Mouse (Mus musculus): ENCODE measurements around the gene Atox1.

Gene Atox1

DNA sequence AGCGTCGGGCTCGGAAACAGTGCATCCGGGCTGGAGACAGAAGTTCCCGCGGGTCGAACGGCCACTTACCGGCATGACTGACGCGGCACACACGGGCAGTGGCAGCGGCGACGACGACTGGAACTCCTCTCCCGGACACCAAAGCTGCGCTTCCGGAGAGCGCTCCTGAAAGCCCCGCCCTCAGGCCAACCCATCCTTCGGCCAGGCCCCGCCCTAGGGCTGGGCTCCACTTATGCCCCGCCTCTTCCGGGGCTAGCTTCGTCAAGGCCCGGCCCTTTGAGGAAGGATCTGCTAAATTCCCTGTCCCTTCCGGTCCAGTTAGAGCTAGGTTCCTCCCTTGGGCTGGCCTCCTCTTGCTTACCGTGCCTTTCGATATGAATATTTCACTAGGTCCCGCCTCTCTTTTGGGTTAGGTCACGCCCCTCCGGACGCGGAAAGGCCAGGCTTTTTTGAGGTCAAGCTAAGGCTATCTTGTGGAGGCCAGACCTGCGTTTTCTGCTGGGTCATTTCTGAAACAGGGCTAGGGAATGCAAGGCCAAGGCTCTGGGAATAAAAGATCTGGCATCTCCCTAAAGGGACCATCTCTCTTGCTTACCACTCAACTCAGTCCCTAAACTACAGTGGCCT lies at the start of gene Atox1:
Gene Atox1 (minus strand): TSS at position 221 of the 627 bp plus-strand sequence.
- peak; percentile 77 for DNase-seq (ENCODE audit: extremely low spot score, low read depth, low spot score)

GRCm38 (mm10) chr11:55505485-55505884 lies 44.4 kb upstream of the Atox1 start:
- no peak for DNase-seq (ENCODE audit: extremely low spot score, low read depth, low spot score)

- DNase-seq (ENCODE audit: extremely low spot score, low read depth, low spot score) = no peak
Observed at GRCm38 (mm10) chr11:55502886-55503285, 41.8 kb upstream of the Atox1 start.

GRCm38 (mm10) chr11:55501955-55502531 lies 41.0 kb upstream of the Atox1 start:
- DNase-seq (ENCODE audit: extremely low spot score, low read depth, low spot score) = no peak

GRCm38 (mm10) chr11:55497885-55498284 lies 36.8 kb upstream of the Atox1 start:
- DNase-seq (ENCODE audit: extremely low spot score, low read depth, low spot score) = peak; percentile 22

GRCm38 (mm10) chr11:55496158-55496557 lies 35.1 kb upstream of the Atox1 start:
- no peak for DNase-seq (ENCODE audit: extremely low spot score, low read depth, low spot score)

- no peak for DNase-seq (ENCODE audit: extremely low spot score, low read depth, low spot score)
Observed at GRCm38 (mm10) chr11:55485443-55485842, 24.4 kb upstream of the Atox1 start.

GRCm38 (mm10) chr11:55473219-55473618 lies 12.2 kb upstream of the Atox1 start:
- DNase-seq (ENCODE audit: extremely low spot score, low read depth, low spot score) = no peak

DNA sequence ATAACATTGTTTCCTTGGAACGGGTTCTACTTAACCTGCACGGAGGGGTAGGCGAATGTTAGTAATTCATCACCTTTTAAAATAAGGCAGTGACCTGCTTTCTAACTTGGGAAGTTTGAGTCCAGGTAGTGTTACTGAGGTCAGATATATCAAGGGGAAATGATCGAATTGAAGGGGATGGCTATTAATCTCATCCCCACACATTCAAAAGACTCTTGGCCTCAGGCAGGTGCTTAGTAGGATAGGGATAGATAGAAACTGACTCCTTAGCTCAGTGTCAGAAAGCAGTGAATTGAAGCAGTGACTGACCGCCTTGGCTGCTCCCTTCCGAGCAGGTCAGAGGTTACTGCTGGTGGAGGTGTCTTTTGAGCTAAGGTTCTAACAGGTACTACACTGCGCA lies 10.4 kb upstream of the Atox1 start:
- no peak for DNase-seq (ENCODE audit: extremely low spot score, low read depth, low spot score)

- no peak for DNase-seq (ENCODE audit: extremely low spot score, low read depth, low spot score)
Observed at GRCm38 (mm10) chr11:55470761-55471160, 9.7 kb upstream of the Atox1 start.

GRCm38 (mm10) chr11:55469923-55470691 lies 9.1 kb upstream of the Atox1 start:
- DNase-seq (ENCODE audit: extremely low spot score, low read depth, low spot score) = no peak

- DNase-seq (ENCODE audit: extremely low spot score, low read depth, low spot score) = peak; percentile 98
Observed at GRCm38 (mm10) chr11:55469048-55469843, 8.2 kb upstream of the Atox1 start, which contains the start of gene G3bp1. G3bp1 (plus strand) TSS chr11:55469685.

DNA sequence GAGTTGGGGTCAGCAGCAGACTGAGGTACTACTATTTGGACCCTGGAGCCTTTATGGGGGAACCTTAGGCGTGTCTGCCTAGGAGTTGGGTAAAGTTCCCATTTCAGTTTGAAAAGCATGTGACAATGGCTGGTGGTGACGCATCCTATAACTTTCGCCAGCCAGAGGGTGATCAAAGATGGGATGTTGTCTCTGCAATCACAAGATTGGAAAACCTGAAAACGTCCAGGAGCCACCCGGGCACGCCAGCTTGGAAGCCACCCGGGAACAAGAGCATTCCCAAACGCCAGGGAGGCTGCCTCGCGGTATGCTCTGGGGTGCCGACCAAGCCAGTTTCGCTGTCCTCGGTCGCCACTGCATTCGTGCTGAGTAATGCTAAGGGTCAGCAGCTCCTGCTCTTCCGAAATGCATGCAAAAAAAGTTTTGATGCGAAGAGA lies 7.6 kb upstream of the Atox1 start:
- DNase-seq (ENCODE audit: extremely low spot score, low read depth, low spot score) = no peak

- no peak for DNase-seq (ENCODE audit: extremely low spot score, low read depth, low spot score)
Observed at GRCm38 (mm10) chr11:55468012-55468411, 7.0 kb upstream of the Atox1 start.

DNA sequence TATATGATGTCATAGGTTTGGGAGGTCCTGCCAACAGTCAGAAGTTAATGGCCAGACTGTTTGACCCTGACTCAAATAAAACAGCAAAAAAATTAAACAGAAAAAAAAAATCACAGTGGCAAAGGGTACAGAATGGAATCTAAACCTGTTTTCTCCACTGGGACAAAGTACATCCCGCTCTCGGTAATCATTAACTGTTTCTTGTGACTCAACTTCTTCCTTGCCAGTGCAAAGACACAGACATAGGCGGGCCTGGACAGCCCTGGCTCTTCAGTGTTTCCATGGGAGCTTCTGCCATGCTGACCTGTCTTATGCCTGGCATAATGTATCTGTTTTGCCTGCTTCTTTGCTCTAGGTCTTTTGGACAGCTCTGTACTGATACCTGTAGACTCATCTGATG lies 4.1 kb upstream of the Atox1 start:
- DNase-seq (ENCODE audit: extremely low spot score, low read depth, low spot score) = no peak

- no peak for DNase-seq (ENCODE audit: extremely low spot score, low read depth, low spot score)
Observed at GRCm38 (mm10) chr11:55464707-55465106, 3.7 kb upstream of the Atox1 start.

- no peak for DNase-seq (ENCODE audit: extremely low spot score, low read depth, low spot score)
Observed at GRCm38 (mm10) chr11:55462149-55462548, 1.1 kb upstream of the Atox1 start.

DNA sequence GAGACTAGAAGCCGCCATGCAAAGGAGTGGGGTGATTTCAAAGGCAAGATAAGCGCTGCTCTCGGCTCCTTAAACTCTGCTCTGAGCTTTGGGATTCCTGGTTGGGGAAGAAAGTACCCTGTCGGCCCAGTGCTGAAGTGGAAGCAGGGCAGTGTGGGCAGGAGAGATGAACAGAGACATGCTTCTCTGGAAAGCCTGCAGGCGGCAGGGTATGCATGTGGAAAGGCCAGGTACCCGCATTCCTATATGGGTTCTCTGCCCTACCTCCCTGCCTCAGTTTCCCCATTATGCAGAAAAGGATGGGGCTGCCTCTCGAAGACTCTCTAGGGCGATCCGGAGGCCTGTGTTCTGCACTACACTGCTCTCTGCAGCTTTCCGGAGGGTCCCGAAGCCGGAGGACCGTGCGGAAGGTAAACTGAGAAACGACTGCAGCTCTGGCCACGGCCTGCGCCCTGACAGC lies 450 bp downstream of the Atox1 start:
- no peak for DNase-seq (ENCODE audit: extremely low spot score, low read depth, low spot score)

DNA sequence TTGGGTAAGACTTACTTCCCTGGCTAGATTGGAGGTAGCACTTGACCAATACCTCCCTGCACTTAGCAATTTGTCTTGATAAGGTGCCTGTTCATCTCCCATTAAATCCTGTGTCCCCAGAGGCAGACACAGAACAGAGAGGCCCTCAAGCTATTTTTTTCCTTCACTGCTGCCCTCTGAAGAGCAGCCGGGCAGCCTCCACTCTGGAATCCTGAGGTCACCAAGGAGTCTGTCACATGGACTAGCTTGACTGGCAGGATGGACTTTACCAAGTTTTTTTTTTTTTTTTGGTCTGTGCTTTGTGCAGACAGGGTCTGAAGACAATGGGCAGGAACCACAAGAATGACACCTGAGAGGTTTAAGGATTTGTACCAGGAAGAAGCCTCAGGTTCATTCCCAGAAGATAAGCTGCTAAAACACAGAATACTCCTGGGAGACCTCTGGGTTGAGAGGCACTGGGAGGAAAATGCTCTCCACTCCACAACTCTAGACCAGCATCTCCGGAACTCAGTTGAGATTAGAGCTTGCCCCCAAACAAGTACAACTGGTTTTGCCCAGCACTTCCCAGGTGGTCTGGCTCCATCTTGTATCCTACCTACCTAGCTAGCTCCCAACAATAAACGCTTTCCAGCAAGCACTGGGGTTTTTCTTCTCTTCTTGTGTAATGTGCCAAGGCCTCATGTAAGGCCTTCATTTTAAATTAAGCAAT lies 1.0 kb downstream of the Atox1 start:
- no peak for DNase-seq (ENCODE audit: extremely low spot score, low read depth, low spot score)

DNA sequence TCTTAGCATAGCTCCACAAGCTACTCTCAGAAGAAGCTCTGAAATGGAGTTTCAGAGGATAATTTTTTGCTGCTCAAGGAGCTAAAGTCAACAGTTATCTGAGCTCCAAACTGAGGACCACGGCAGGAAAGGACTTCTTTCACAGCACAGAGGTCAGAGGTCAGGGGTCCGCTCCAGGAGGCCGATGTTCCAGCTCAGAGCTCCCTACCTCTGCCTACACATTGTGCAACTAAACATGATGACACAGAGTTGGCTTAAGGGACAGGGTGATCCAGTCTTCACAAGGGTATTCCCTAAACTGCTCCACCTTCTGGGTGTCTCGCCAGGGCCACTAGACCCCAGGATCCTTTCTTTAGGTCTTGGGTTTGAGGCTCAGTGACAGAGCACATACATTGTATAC lies 2.5 kb downstream of the Atox1 start:
- no peak for DNase-seq (ENCODE audit: extremely low spot score, low read depth, low spot score)

GRCm38 (mm10) chr11:55455166-55455565 lies 5.9 kb downstream of the Atox1 start:
- DNase-seq (ENCODE audit: extremely low spot score, low read depth, low spot score) = no peak

Measured in hindlimb bud, embryonic 11.5 days (tissue).